Mouse (Mus musculus) ZHBTc4 (cell line): ENCODE measurements around the gene Xpnpep1.

ENCODE experiments used
- DNase-seq: peaks from one replicate; pipeline ENCODE4 v3.0.0-alpha.2; 2011; ENCODE audit warnings: low read depth, low spot score

Gene Xpnpep1

DNA sequence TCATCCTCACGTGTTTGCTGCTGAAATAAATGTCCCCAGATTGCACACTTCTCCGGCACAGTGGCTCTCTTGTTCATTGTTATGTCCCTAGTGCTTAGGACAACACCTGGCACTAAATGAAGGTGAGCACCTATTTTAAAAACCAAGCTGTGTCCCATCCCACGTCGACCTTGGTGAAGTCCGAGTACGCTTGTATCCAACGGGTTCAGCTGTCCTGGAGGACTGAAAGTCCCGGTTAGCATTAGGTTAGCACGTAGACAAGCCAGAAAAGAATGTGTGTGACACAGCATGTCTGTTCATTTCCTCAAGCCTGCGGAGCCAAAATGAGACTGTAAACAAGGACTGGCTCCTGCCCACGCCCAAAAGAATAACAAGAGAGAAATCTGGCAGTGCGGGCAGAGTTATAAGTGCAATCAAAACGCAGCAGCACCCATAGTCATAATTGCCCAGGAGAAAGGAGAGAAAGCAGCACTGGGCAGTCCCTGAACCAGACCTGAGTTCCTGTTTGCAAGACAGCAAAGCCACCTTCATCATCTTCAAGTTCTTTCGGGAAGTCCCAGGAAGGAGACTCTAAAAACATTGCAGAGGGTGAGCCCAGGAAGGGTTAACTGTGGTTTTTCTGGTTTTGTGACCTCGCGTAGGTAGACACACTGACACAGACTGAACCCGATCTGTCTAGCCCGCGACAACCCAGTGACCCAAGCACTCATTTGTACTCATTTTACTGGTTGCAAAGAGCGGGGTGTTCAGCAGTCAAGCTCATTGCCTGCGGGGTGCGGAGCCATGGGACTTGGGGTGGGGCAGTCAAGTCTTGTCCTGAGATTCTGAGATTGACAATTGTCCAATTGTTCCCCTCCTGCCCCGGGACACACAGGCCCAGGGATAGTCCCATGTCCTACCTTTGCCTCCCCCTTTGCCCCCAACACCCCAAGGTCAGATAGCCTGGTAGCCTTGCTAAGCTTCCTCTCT, at the start of gene Xpnpep1:
Gene Xpnpep1, minus strand, starts transcription at position 51 of the 969 bp plus-strand sequence.
- DNase-seq: no peak

DNA sequence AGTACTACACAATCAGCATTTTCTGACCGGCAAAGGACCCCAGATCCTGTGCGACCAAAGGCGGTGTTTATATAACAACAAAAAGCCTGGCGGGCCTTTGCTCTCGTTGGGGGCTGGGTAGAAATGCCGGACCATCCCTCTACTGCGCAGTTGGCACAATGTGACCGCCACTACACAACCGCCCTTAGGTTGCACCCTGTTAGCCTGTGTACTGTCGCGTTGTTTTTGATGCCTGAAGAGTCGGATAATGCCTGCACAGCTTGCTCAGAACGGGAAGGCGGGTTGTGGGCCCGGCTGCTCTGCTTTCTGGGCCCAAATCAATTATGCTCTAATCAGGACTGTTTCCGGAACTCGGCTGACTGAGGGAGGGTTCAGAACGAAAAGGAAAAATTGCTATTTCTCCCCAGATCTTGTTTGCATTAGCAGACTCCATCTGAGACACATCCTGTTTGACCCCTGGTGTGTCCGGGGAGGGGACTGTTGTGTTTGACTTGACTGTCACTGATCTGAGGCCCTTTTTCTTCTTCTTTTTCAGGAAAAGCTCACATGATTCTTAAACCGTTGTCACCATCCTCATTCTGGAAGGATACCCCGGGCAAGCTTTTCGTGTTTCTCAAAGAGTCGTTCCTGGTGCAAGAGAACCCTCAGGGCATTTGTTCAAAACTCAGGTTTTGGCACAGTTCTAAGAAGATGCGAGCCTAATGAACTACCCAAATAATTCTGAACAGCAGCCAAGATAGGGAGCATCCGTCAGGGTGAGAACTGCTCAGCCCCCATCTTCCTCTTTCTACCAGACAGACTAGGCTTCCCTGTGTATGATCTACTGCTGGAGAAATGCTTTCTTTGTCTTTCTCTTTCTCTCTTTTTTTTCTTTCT, 47.5 kb upstream of the Xpnpep1 start:
- peak; percentile 48 for DNase-seq

DNA sequence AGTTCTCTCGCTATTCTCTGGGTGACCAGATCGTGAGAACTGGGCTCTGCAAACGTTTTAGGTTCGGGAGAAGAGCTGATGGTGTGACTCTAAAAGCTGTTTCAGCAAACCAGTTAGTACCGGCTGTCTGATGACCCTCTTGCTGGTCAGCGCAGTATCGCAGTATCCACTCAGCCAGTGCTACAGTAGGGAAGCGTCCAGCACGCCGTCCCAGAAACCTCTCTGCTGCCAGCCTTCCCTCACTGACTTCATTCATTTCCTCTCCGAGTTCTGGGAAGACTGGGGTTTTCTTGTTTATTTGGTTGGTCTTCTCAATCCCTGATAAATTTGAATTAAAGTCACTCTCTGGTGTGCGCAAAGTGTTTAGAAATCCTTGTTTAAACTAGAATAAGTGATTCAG, 46.8 kb upstream of the Xpnpep1 start:
- DNase-seq: no peak

DNA sequence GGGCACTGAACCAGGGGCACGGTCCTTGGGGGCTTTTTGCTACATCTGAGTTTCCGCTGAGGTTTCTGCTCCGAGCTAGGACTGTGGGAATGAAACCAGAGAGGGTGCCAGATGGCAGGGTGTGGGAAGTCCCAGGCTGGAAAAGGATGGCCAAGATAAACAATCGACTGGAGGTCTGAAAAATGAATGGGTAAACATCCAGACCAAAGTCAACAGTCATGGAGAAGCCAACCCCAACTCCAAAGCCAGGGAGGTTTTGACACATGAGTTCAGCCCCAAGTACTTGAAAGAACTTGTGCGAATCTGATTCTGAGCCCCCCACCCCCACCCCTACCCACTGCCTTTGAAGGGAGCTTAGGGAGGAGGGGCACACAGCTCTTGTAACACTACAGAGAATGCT, 44.7 kb upstream of the Xpnpep1 start:
- DNase-seq: no peak

DNA sequence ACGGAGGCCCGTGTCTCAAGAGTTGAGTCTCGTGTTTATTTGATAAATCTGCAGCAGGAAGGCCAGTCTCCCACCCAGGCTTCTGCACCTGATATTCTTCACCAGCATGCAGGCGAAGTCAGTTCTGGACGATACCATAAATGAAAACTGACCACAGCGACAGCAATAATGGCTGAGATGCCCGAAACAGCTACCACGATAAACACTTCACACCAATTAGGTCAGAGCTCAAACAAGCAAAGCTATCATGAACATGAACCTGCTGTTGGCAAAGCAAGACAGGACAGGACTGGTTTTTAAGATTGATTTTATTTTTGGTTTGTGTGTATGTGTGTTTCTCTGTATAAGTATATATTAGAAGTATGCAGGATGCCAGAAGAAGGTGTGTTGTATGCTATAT, 42.8 kb upstream of the Xpnpep1 start:
- no peak for DNase-seq

DNA sequence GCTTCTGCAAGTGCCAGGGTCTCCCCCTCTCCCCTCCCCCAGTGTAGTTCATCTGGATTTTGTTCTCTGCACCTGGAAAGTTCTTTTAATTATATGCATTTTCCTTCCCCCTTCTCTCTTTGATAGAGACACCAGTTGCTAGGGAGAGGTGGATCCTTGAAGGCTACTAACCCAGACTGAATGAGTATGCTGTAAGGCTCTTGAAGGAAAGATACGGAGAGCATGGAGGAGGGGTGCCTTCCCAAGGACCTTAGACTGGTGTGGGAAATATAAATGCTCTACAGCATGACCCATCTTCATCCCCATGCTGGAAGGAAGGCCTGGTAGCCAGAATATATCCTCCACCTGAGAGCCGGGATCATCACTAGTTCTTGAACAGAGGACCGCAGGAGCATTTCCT, 41.3 kb upstream of the Xpnpep1 start:
- DNase-seq: no peak

DNA sequence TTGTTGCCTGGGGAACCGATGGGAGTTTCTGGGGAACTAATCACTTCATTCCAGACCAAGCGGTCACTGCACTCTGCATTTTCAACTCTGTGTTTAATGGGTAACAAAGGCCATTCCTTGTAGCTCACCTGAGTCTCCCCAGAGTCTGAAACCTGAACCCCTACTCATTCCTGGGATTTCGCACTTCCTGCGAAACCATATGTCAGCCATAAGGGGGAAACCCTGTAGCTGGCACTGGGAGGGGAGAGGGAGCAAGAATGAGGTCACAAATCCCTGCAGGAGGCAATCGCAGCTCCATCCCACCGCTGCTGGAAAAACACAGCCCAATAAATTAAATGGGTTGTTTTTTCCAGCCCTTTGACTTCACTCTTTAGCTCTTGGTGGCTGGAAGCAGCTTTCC, 40.9 kb upstream of the Xpnpep1 start:
- no peak for DNase-seq

DNA sequence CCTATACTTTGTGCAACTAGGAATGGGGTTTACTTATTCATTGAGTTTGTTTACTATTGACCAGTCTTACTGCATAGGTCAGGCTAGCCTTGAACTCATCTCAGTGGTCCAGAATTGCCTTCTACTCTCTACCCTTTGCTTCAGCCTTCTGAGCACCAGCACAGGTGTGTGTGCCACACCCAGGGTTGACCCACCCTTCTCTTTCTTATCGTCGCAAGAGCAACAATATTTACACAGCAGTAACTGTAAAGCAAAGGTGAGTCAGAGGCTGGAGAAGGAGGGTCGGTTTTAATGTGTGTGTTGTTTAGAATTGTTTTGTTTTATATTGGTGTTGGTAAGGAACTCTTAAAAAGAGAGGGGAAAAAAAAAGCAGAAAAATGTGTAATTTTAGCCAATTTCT, 40.5 kb upstream of the Xpnpep1 start:
- no peak for DNase-seq

DNA sequence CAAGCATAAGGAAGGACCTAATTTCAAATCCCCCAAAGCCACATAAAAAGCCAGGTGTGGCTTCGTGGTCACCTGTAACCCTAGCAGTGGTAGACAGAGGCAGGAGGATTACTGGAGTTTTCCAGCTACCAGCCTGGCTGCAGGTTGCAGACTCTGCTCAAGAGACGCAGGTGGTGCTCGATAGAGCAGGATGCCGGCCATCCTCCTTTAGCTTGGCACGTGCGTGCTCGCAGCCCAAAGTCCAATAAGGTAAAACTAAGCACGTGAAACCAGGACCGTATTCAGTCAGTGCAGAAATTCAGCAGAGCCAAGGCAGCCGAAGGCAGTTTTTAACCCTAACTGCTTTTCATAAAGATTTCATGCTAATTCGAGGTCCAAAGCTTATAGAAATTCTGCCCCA, 40.0 kb upstream of the Xpnpep1 start:
- DNase-seq: no peak

DNA sequence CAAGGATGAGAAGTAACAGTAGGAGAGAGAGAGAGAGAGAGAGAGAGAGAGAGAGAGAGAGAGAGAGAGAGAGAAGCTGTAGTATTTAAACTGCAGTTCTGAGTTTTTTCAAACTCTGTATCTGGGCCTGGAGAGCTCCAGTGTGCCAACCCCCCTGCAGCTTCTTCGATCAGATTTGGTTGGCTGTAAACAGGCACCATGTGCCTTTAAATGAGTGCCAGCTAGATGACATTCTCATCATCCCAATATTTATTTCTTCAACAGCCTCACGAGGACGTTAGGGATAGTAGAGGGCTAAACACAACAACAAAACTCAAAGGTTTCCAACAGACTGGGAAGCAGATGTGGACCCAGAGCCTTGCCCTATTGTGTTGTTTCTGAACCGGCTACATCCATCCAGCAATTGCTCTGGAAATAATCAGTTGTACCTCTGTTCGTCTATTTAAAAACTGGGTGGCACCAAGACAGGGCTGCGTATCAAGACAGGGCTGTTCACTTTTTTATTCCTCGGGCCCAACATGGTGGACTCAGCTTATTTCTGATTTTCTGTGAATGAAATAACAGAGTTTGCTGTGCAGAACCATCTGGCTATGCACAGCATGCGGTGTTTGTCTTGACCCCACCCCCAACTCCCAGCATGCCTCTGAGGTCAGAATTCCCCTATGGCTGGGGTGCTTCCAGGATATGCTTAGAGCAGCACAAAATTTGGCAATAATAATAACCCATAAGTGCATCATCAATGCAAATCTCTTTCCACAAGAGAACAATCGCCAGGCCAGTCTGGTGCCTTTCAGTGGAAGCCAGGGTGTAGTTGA, 38.5 kb upstream of the Xpnpep1 start:
- no peak for DNase-seq

DNA sequence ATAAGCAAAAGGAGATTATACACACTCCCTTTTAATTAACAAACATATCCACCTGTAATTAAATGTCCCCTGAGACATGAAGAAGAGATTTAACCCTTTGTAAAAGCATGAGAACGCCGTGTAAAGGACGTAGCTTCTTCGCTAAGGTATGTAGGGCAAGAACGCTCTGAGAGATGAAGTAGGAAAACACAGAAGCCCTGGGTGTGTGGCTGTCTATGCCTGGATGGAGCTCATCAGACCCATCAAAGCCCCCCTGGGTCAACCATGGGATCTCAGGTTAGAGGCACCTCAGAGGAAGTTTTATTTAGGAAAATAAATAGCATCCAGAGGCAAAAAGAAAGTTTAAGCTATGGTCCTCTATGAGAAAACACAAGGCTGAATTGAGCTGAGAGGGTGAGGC, 37.3 kb upstream of the Xpnpep1 start:
- no peak for DNase-seq

DNA sequence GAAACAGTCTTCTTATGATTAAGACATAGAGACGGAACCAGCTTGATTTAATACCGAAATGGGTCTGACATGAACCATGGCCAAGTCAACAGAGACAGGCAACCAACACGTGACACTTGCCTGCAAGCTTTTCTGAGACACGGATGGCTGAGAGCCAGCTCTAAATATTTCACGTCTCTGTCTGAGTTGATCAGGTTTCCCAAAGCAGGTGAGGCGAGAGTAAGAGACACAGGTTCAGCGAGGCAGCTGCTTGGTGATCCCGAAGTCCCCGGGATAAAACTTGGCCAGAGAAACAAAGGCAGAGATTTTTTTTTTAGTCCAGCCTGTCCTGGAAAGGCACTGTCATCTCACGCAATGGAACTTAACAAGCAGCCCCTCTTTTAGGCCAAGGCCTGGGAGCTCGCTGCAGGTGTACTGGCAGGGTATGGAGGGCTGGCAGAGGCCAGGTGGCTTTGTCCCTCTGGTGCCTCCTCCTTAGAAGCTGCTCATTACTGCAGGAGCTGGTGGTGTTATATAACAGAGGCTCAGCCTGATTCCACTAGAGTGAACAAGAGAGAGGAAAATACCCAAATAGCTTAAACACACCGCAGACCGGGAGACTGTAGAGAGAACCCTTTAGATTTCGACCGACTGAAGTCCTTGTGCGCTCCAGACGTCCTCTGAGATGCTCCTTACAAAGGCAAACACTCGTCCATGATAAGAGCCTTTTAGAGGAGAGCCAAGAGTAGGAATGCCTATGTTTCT, 36.4 kb upstream of the Xpnpep1 start:
- DNase-seq: no peak

DNA sequence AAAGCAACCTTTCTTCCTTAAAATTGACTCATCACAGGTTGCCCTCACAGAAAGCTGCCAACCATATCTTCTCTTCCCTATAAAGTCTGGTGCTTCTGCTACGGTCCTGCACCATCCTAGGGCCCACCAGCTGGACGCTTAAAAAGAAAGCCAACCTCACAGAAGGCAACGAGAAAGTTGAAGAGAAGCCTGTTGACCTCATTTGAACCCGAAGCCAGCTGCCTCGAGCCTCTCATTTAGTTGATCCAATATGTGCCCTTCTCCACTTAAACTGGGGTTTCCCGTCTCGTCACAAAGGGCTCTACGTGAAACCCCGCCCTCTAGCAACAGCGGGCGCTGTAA, 35.9 kb upstream of the Xpnpep1 start:
- DNase-seq: no peak

DNA sequence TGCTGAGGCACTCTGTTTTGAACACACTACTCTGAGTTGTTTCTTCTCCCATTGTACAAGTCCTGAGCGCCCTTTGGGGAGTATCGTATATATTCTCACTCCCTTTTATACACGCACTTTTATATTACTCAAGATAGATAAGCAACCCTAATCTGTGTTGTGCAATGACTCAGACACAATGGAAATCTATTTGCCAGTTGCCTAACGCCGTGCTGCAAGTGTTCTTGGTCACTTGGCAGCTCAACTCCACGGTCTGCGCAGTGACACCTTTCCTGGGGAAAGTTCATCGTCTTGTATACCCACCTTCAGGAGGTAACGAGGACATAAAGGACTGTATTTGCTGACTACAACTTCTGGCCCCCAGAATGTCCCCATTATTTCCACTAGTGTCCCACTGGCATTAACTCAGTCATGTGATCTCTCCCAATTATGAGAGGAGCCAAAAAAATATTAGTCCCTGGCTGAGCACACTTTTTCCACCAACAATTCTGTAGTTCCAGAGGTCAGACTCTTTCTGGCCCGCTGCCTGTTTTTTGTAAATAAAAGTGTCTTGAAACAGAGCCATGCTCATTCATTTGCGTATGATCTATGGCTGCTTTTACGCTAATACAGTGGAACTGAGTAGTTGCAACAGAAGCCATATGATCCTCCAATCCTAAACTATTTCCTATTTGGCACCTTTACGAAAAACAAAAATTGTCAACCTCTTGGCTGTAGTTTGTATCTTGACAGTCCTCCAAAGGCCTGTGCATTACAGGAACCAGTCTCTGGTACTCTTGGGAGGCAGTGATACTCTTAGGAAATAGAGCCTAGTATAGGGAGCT, 35.1 kb upstream of the Xpnpep1 start:
- no peak for DNase-seq

DNA sequence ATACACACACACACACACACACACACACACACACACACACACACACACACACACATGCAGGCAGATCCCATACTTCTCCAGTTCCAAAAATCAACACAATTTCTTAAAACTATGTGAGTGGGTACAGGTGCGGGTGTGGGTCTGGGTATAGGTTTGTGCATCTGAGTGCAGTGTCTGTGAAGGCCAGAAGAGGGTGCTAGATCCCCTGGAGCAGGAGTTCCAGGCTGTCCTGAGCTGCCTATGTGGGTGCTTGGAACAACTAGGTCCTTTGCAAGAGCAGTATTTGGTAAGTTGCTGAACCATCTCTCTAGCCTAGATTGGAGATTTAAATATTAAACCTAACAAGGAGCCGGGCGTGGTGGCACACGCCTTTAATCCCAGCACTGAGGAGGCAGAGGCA, 33.5 kb upstream of the Xpnpep1 start:
- DNase-seq: peak; percentile 82

DNA sequence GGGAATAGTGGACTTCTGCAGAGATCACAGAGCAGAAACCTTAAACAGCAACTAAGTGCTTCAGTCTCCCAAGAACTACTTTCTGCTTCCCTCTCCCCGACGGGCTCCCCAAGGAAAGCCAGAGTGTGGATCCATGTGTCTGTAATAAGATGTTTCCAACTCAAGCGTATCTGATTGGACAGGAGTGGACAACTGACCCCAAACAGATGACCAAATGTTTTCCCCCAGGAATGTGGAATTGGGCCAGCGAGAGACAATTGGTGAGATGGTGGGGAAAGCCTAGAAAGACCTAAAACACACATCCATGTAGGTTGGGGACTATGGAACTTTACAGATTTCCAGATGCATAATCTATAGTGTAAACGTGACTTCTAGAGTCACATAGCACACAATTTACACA, 32.4 kb upstream of the Xpnpep1 start:
- DNase-seq: no peak

DNA sequence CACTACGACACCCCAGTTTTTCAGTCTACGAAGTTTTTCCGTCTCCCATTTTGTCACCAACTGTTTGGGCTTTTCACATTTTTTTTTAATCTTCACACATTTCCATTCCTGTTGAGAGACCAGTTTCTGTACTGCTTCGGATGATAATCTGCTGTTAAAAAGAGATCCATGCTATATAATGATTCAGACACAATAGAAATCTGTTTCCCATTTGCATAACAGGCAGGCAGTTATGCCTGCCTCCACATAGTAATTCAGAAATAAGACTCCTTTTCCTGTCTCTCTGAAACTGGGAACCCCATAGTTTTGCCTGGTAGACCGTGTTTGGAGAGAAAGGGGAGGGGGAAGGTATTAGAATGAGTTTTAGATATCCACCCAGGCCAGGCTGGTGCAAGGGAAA, 31.6 kb upstream of the Xpnpep1 start:
- no peak for DNase-seq

DNA sequence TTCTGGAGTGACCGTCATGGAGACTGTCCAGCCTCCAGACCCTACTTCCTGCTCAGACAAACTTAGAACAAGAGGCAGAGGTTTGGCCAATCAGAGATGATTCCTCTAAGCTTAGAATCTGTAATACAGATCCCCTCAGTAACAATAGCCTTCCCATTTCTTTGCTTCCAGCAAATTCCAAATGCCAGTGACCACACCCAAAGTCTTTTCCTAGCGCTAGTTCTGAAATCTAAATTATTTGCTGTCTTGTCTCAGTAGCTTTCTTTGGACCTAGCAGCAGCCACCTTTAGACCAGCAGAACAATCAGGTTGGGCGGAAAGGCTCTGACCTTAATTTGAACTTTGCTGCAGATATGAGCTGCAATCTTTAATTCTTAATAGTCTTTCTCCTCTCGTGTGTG, 30.9 kb upstream of the Xpnpep1 start:
- peak; percentile 68 for DNase-seq

DNA sequence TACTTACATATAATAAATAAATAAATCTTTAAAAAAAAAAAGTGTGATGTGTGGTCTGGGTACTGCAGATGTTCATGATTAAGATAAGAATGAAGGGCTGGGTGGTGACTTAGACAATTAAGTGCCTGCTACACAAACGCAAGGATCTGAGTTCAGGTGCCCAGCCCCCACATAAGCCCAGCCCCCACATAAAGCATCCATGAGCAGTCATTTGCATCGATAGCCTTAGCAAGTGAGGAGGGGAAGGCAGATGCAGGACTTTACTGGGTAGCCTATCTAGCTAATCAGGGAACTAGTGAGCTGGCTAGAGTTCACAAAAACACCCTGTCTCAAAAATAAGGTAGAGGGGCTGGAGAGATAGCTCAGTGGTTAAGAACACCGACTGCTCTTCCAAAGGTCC, 29.4 kb upstream of the Xpnpep1 start:
- no peak for DNase-seq

DNA sequence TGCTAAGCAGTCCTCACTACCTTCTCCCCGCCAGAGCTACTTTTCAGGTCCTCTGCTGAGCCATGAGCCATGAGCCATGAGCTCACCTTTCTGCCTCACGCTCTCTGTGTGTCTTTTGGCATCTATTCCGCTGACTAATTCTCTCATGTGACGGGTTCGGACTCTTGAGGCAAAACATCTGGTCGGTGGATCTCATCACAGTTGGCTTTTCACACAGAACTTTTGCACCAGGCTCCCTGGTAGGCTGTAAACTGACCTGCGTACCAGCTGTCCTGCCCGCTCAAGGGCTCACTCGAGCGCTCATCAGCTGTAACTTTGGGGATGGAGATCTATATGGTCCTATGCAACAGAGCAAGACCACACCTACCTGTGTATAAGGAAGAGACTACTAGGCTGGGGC, 26.9 kb upstream of the Xpnpep1 start:
- no peak for DNase-seq
